Mouse (Mus musculus): ENCODE measurements around the gene Samhd1. TPM values are rescaled to one million over a fixed set of nuclear protein-coding genes. Genes with fewer than 3 reads are reported as not detected.
A peak's percentile ranks its signal among the peaks of the same experiment; 100 is the strongest.

Samhd1 gene
- total and polyA plus RNA-seq, 2 experiments from 2014 or later, result 11.9 to 12.7 TPM

DNA sequence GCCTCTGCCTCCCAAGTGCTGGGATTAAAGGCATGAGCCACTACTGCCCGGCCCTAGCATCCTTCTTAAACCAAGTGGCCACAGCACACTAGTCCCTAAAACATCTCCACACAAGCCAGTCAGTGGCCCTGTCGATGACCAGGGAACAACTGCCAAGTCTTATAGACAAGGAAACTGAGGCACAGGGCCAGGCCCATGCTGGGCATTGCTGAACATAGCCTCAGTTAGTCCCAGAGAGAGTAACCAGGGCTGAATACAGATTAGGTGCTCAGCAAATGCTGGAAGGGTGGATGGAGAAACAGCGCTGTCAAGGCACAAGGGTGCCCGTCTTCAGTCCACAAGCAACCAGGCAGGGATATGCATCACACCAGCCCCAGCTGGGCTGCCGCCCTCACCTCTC lies 81.9 kb downstream of the Samhd1 start:
- H3K36me3 ChIP-seq (ENCODE audit: insufficient read depth, low read length), result peaks cover 22% of the 10 kb centered on the region
- ATAC-seq, result no peak
- H3K4me1 ChIP-seq (ENCODE audit: insufficient read depth, low read length), result peaks cover 34% of the 10 kb centered on the region
- no peak overlapping the region for H3K27ac ChIP-seq
- no peak for DNase-seq (ENCODE audit: low spot score)
- no peak for TF ChIP-seq CTCF (IDR thresholded peaks at IDR 0.05; ENCODE audit: low read depth)
- no peak overlapping the region for H3K4me3 ChIP-seq (ENCODE audit: low read length)
- 83% methylated on average over 5 of the region's 5 CpGs for WGBS
- no peak overlapping the region for H3K4me2 ChIP-seq (ENCODE audit: low read depth, low read length)
- H3K27me3 ChIP-seq (ENCODE audit: insufficient read depth, low read length), result no peaks in the 10 kb centered on the region
- H3K9ac ChIP-seq (replicated peaks; ENCODE audit: low read length), result no peak overlapping the region
- no peaks in the 10 kb centered on the region for H3K9me3 ChIP-seq (ENCODE audit: low read length)

DNA sequence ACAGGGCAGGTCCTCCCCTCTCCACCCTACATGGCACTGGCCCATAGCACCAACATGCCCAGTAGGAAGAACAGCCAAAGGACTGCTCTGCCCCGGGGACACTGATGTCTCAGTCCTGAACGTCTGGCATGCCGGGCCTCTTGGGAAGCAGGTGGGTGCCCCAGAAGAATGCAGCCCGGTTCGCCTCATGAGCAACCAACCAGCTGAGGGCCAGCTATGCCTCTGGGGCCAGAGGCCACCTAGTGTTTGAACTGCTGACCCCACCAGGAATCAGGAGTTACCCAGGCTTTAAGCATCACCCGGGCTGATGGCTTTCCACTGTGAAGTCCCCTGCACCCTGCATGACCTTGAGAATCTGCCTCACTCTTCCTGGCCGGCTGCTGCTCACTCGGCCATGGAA lies 82.6 kb downstream of the Samhd1 start:
- 71% methylated on average over 8 of the region's 8 CpGs for whole genome bisulfite sequencing

DNA sequence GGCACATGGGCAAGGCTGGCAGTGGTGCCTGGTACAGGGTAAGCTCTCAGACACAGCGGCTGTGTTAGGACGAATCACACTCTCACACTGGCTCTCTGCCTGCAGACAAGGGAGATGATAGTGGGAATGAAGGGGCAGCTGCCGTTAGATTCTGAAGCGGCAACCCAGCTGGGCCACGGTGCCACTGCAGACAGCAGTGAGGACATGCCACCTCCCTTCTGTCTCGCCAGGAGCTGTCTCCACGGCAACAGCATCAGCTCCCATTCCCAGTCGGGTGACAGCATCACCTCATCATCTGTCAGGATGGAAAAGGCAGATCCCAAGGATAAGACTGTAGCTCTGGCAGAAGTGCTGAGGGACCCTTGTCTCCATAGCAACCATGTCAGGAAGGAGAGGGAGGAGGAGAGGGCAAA lies 85.2 kb downstream of the Samhd1 start:
- no peak for TF ChIP-seq CTCF (IDR thresholded peaks at IDR 0.05; ENCODE audit: low read depth)
- H3K27ac ChIP-seq, result peak overlapping the region; percentile 83
- H3K9ac ChIP-seq (replicated peaks; ENCODE audit: low read length), result 0 out of 2 replicates have a peak overlapping the region, but pooled peaks have one; percentile 18
- no peaks in the 10 kb centered on the region for H3K27me3 ChIP-seq (ENCODE audit: insufficient read depth, low read length)
- H3K4me2 ChIP-seq (ENCODE audit: low read depth, low read length), result 0 out of 2 replicates have a peak overlapping the region, but pooled peaks have one; percentile 11
- peak; percentile 91 for ATAC-seq
- H3K9me3 ChIP-seq (ENCODE audit: low read length), result no peaks in the 10 kb centered on the region
- 14% methylated on average over 8 of the region's 8 CpGs for WGBS
- H3K4me3 ChIP-seq (ENCODE audit: low read length), result no peak overlapping the region
- DNase-seq (ENCODE audit: low spot score), result peak; percentile 92
- H3K4me1 ChIP-seq (ENCODE audit: insufficient read depth, low read length), result peaks cover 38% of the 10 kb centered on the region
- H3K36me3 ChIP-seq (ENCODE audit: insufficient read depth, low read length), result peaks cover 22% of the 10 kb centered on the region; the same call in 1 of the 2 replicates

More for the DNA sequence above, 82.6 kb downstream of the Samhd1 start:
- no peaks in the 10 kb centered on the region for H3K27me3 ChIP-seq (ENCODE audit: insufficient read depth, low read length)
- no peaks in the 10 kb centered on the region for H3K9me3 ChIP-seq (ENCODE audit: low read length)
- H3K36me3 ChIP-seq (ENCODE audit: insufficient read depth, low read length), result peaks cover 16% of the 10 kb centered on the region; the same call in 1 of the 2 replicates
- no peak for DNase-seq (ENCODE audit: low spot score)
- peak overlapping the region; percentile 32; the same call in 1 of the 2 replicates for H3K27ac ChIP-seq
- H3K4me2 ChIP-seq (ENCODE audit: low read depth, low read length), result no peak overlapping the region
- no peak for ATAC-seq
- H3K4me1 ChIP-seq (ENCODE audit: insufficient read depth, low read length), result peaks cover 41% of the 10 kb centered on the region
- H3K9ac ChIP-seq (replicated peaks; ENCODE audit: low read length), result no peak overlapping the region
- H3K4me3 ChIP-seq (ENCODE audit: low read length), result no peak overlapping the region
- no peak for TF ChIP-seq CTCF (IDR thresholded peaks at IDR 0.05; ENCODE audit: low read depth)

DNA sequence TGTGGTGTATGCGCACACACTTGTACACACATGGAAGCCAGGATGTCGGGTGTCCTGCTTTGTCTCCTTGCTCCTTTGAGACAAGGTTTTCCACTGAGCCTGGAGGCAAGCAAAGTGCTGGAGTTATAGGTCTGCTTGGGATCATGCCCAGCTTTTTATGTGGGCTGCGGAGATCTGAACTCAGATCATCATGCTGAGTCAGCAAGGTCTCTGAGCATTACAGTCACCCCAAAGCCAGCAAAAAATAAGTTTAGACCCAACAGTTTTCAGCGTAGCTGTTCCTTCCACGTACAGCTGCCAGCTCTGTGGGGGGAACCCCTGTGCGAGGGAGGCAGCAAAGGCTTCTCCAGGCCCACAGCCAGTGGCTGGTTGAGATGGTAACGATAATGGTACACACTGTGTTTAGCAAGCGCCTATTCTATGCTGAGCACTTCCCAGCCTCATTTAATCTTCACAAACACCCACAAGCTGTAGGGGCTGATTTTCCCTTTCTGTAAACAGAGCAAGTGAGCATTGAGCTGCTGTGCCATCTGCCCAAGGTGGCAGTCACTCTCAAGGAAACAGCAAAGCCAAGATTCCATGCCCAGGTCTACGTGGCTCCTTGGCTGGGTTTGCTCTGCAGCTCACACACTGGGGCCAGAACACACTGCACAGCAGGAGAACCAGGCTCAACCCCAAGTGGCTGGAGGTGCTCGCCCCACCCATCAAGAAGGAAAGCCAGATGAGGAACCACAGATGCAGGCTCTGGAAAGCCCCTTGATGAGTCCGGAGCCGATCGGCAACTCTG lies 86.5 kb downstream of the Samhd1 start:
- peaks cover 33% of the 10 kb centered on the region for H3K4me1 ChIP-seq (ENCODE audit: insufficient read depth, low read length)
- H3K36me3 ChIP-seq (ENCODE audit: insufficient read depth, low read length), result peaks cover 24% of the 10 kb centered on the region; the same call in 1 of the 2 replicates

More for the DNA sequence above, 86.5 kb downstream of the Samhd1 start:
- Histone ChIP-seq H3K4me2 (ENCODE audit: low read depth, low read length) (no peak overlapping the region), H3K4me3 (ENCODE audit: low read length) (no peak overlapping the region), H3K27ac (peak overlapping the region; percentile 83), H3K9me3 (ENCODE audit: low read length) (no peaks in the 10 kb centered on the region), H3K9ac (replicated peaks; ENCODE audit: low read length) (0 out of 2 replicates have a peak overlapping the region, but pooled peaks have one; percentile 18), H3K27me3 (ENCODE audit: insufficient read depth, low read length) (no peaks in the 10 kb centered on the region)
- DNase-seq (ENCODE audit: low spot score) (peak; percentile 64), ATAC-seq (no peak; the same call in 1 of the 2 replicates)
- 38% methylated on average over 13 of the region's 13 CpGs for WGBS
- TF ChIP-seq CTCF (IDR thresholded peaks at IDR 0.05; ENCODE audit: low read depth), result no peak

Other genes starting within 250 kb of the Samhd1 start
- 0.68 TPM in 1 of 2 replicates, not detected in the other for gene Sla2, start 248.1 kb downstream of the Samhd1 start, total RNA-seq (2014; rRNA removed)
- gene Sla2, start 248.1 kb downstream of the Samhd1 start, polyA plus RNA-seq (2015; fragmentation: Nextera tagmentation; extraction: Ambion mirVana), result 0.13 and 0.15 TPM in 2 replicates
- gene Ndrg3, start 143.2 kb downstream of the Samhd1 start, total RNA-seq (2014; rRNA removed), result 177 and 183 TPM in 2 replicates
- gene Ndrg3, start 143.2 kb downstream of the Samhd1 start, polyA plus RNA-seq (2015; fragmentation: Nextera tagmentation; extraction: Ambion mirVana), result 162 and 167 TPM in 2 replicates
- gene Dsn1, start 128.1 kb downstream of the Samhd1 start, total RNA-seq (2014; rRNA removed), result 6.3 and 9.5 TPM in 2 replicates
- gene Dsn1, start 128.1 kb downstream of the Samhd1 start, polyA plus RNA-seq (2015; fragmentation: Nextera tagmentation; extraction: Ambion mirVana), result 11.9 and 12.7 TPM in 2 replicates
- 120 and 151 TPM in 2 replicates for gene Soga1, start 56.0 kb downstream of the Samhd1 start, total RNA-seq (2014; rRNA removed)
- gene Soga1, start 56.0 kb downstream of the Samhd1 start, polyA plus RNA-seq (2015; fragmentation: Nextera tagmentation; extraction: Ambion mirVana), result 3.5 and 3.6 TPM in 2 replicates
- gene Tldc2, start 48.2 kb downstream of the Samhd1 start, total RNA-seq (2014; rRNA removed), result not detected in 2 replicates
- gene Tldc2, start 48.2 kb downstream of the Samhd1 start, polyA plus RNA-seq (2015; fragmentation: Nextera tagmentation; extraction: Ambion mirVana), result 0.43 TPM in 1 of 2 replicates, not detected in the other
- gene Rbl1, start 69.3 kb upstream of the Samhd1 start, total RNA-seq (2014; rRNA removed), result 8.4 and 12.7 TPM in 2 replicates
- gene Rbl1, start 69.3 kb upstream of the Samhd1 start, polyA plus RNA-seq (2015; fragmentation: Nextera tagmentation; extraction: Ambion mirVana), result 5.2 and 6.0 TPM in 2 replicates
- gene Rpn2, start 143.8 kb upstream of the Samhd1 start, total RNA-seq (2014; rRNA removed), result 240 and 253 TPM in 2 replicates
- gene Rpn2, start 143.8 kb upstream of the Samhd1 start, polyA plus RNA-seq (2015; fragmentation: Nextera tagmentation; extraction: Ambion mirVana), result 201 and 204 TPM in 2 replicates
- gene Mroh8, start 144.3 kb upstream of the Samhd1 start, total RNA-seq (2014; rRNA removed), result 0.25 TPM in 1 of 2 replicates, not detected in the other
- gene Mroh8, start 144.3 kb upstream of the Samhd1 start, polyA plus RNA-seq (2015; fragmentation: Nextera tagmentation; extraction: Ambion mirVana), result 0.42 and 0.70 TPM in 2 replicates
- not detected in 2 replicates for gene Ghrh, start 212.2 kb upstream of the Samhd1 start, total RNA-seq (2014; rRNA removed)
- gene Ghrh, start 212.2 kb upstream of the Samhd1 start, polyA plus RNA-seq (2015; fragmentation: Nextera tagmentation; extraction: Ambion mirVana), result 1.0 and 1.7 TPM in 2 replicates
- gene Manbal, start 232.3 kb upstream of the Samhd1 start, total RNA-seq (2014; rRNA removed), result 69.6 and 74.4 TPM in 2 replicates
- gene Manbal, start 232.3 kb upstream of the Samhd1 start, polyA plus RNA-seq (2015; fragmentation: Nextera tagmentation; extraction: Ambion mirVana), result 133 and 135 TPM in 2 replicates

All from hindbrain, postnatal 0 days (tissue).